Comparison of ENCODE assay signal across 8 mouse cellular contexts in genomic region chr7:64287414-64288091, GRCm38 (mm10). TPM values are rescaled to one million over a fixed set of nuclear protein-coding genes. Genes with fewer than 3 reads are reported as not detected.
DNase-seq lines count a peak whose midpoint lies in the region; ATAC-seq and TF ChIP-seq lines count a peak whose summit lies in the region.

Gene Mtmr10, plus strand, starts transcription at chr7:64287653.

- no peak for TF ChIP-seq RAD21 in MEL (IDR thresholded peaks at IDR 0.05; ENCODE audit: low read depth, low read length)

- peak; percentile 57 to 61; a peak in 2 of 4 replicates for TF ChIP-seq POLR2A in MEL (IDR thresholded peaks at IDR 0.05; ENCODE audit: control insufficient read depth in 1 of 2, insufficient read depth in 1 of 2, low read depth in 1 of 2, low read length in 2 of 2, poor library complexity in 1 of 2)
- peak; percentile 51; the same call in 1 of the 2 replicates for TF ChIP-seq POLR2A in cerebellum, adult 2 months (IDR thresholded peaks at IDR 0.05; ENCODE audit: borderline replicate concordance, insufficient read depth, low read length)

- no peak for TF ChIP-seq EP300 in MEL (IDR thresholded peaks at IDR 0.05; ENCODE audit: low read depth in 1 of 2, low read length in 2 of 2)

- no peaks in the 10 kb centered on the region for H3K27me3 ChIP-seq in MEL (ENCODE audit: control insufficient read depth in 1 of 2, insufficient read depth in 2 of 2, low read length in 2 of 2)
- no peaks in the 10 kb centered on the region for H3K27me3 ChIP-seq in cerebellum, adult 2 months (ENCODE audit: control insufficient read depth, insufficient read depth, low read length)
- H3K27me3 ChIP-seq in forebrain, postnatal 0 days (ENCODE audit: insufficient read depth, low read length) = no peaks in the 10 kb centered on the region
- H3K27me3 ChIP-seq in lung, embryonic 15.5 days = no peaks in the 10 kb centered on the region

- no peak within 1 kb of the TSS for H3K27ac ChIP-seq in MEL (ENCODE audit: control insufficient read depth, low read depth, low read length)
- peak within 1 kb of the TSS; percentile 44 for H3K27ac ChIP-seq in cerebellum, adult 2 months (ENCODE audit: insufficient read depth, low read length)
- H3K27ac ChIP-seq in forebrain, postnatal 0 days (ENCODE audit: low read depth, low read length) = peak within 1 kb of the TSS; percentile 66
- H3K27ac ChIP-seq in lung, embryonic 15.5 days = peak within 1 kb of the TSS; percentile 85

- TF ChIP-seq CTCF in MEL (IDR thresholded peaks at IDR 0.05 in 2 of 3, conservative IDR thresholded peaks at IDR 0.05 in 1 of 3; ENCODE audit: control insufficient read depth in 1 of 3, insufficient read depth in 1 of 3, low read depth in 2 of 3, low read length in 3 of 3, poor library complexity in 1 of 3, severe bottlenecking in 1 of 3) = peak in 2 of 3 experiments; percentile 9 to 27; a peak in 1 of 6 replicates
- TF ChIP-seq CTCF in cerebellum, adult 2 months (IDR thresholded peaks at IDR 0.05; ENCODE audit: borderline replicate concordance, insufficient read depth, low read depth, low read length) = peak; percentile 26; the same call in 1 of the 2 replicates
- TF ChIP-seq CTCF in forebrain, postnatal 0 days (IDR thresholded peaks at IDR 0.05; ENCODE audit: low read depth) = peak; percentile 75

- DNase-seq in MEL (ENCODE audit: low read depth, low spot score) = peak; percentile 95
- DNase-seq in cerebellum, adult 2 months = peak; percentile 98
- peak; percentile 98 for DNase-seq in forebrain, postnatal 0 days
- peak; percentile 99 for DNase-seq in heart, postnatal 4 days
- peak; percentile 98 for DNase-seq in layer of hippocampus, adult 8-10 months (ENCODE audit: low spot score in 2 of 2)
- peak; percentile 95 for DNase-seq in ovary, adult 18-20 months (ENCODE audit: low spot score)
- peak; percentile 96 for DNase-seq in thymus, postnatal 0 days (ENCODE audit: low spot score)

- H3K9ac ChIP-seq in MEL (ENCODE audit: control insufficient read depth, low read depth, low read length, poor library complexity, severe bottlenecking) = peak within 1 kb of the TSS; percentile 88
- H3K9ac ChIP-seq in forebrain, postnatal 0 days = peak within 1 kb of the TSS; percentile 79
- peak within 1 kb of the TSS; percentile 78 for H3K9ac ChIP-seq in lung, embryonic 15.5 days

- H3K79me2 ChIP-seq in MEL (ENCODE audit: control insufficient read depth, insufficient read depth, low read length, poor library complexity) = no peaks in the 10 kb centered on the region; the same call in 1 of the 2 replicates

- peak within 1 kb of the TSS; percentile 92 to 97 for H3K4me3 ChIP-seq in MEL (ENCODE audit: control insufficient read depth in 1 of 2, insufficient read depth in 1 of 2, low read depth in 2 of 2, low read length in 2 of 2)
- H3K4me3 ChIP-seq in cerebellum, adult 2 months (replicated peaks; ENCODE audit: insufficient read depth, low read depth, low read length) = peak within 1 kb of the TSS; percentile 78
- peak within 1 kb of the TSS; percentile 85 for H3K4me3 ChIP-seq in forebrain, postnatal 0 days (ENCODE audit: low read depth, low read length)
- H3K4me3 ChIP-seq in lung, embryonic 15.5 days = peak within 1 kb of the TSS; percentile 90

- peak; percentile 99 for ATAC-seq in forebrain, postnatal 0 days
- ATAC-seq in lung, embryonic 15.5 days (ENCODE audit: borderline replicate concordance, extremely low read depth, low FRiP score, low TSS enrichment) = peak; percentile 99

- peaks cover 0 to 3% of the 10 kb centered on the region in 2 experiments; a peak in 1 of 4 replicates for H3K36me3 ChIP-seq in MEL (ENCODE audit: control insufficient read depth in 1 of 2, insufficient read depth in 2 of 2, low read length in 2 of 2)
- no peaks in the 10 kb centered on the region for H3K36me3 ChIP-seq in forebrain, postnatal 0 days (ENCODE audit: insufficient read depth)
- no peaks in the 10 kb centered on the region for H3K36me3 ChIP-seq in lung, embryonic 15.5 days

- H3K9me3 ChIP-seq in MEL (replicated peaks; ENCODE audit: insufficient read depth, low read length) = no peaks in the 10 kb centered on the region
- no peaks in the 10 kb centered on the region for H3K9me3 ChIP-seq in forebrain, postnatal 0 days (ENCODE audit: low read length)
- H3K9me3 ChIP-seq in lung, embryonic 15.5 days = no peaks in the 10 kb centered on the region

- H3K4me1 ChIP-seq in MEL (ENCODE audit: control insufficient read depth in 1 of 2, insufficient read depth in 2 of 2, low read length in 2 of 2) = peaks cover 5 to 7% of the 10 kb centered on the region in 2 experiments
- H3K4me1 ChIP-seq in cerebellum, adult 2 months (ENCODE audit: control insufficient read depth, insufficient read depth, low read length) = peaks cover 14% of the 10 kb centered on the region
- H3K4me1 ChIP-seq in forebrain, postnatal 0 days (ENCODE audit: insufficient read depth) = peaks cover 7% of the 10 kb centered on the region
- H3K4me1 ChIP-seq in lung, embryonic 15.5 days = peaks cover 3% of the 10 kb centered on the region; the same call in 1 of the 2 replicates

- WGBS in cerebellum, adult 2 months = under 1% methylated on average over 77 of the region's 77 CpGs
- 2% methylated on average over 77 of the region's 77 CpGs for WGBS in forebrain, postnatal 0 days
- under 1% methylated on average over 57 of the region's 77 CpGs for WGBS in lung, embryonic 15.5 days

- H3K4me2 ChIP-seq in forebrain, postnatal 0 days (ENCODE audit: low read depth) = peak within 1 kb of the TSS; percentile 72
- H3K4me2 ChIP-seq in lung, embryonic 15.5 days = peak within 1 kb of the TSS; percentile 69

TF ChIP-seq in MEL, 35 proteins besides CTCF, POLR2A, EP300 and RAD21 (continues in another document):
- no peak for TF ChIP-seq MYB (IDR thresholded peaks at IDR 0.05; ENCODE audit: low read depth, low read length)
- TF ChIP-seq NRF1 (IDR thresholded peaks at IDR 0.05; ENCODE audit: insufficient read depth, low read depth, low read length, poor library complexity, severe bottlenecking) = no peak
- TF ChIP-seq MAX (IDR thresholded peaks at IDR 0.05; ENCODE audit: low read length) = peak; percentile 72
- no peak for TF ChIP-seq GATA1 (IDR thresholded peaks at IDR 0.05; ENCODE audit: low read depth, low read length)
- TF ChIP-seq USF2 (IDR thresholded peaks at IDR 0.05; ENCODE audit: borderline replicate concordance in 1 of 2, insufficient read depth in 1 of 2, low read depth in 1 of 2, low read length in 2 of 2) = no peak
- TF ChIP-seq USF1 (IDR thresholded peaks at IDR 0.05; ENCODE audit: low read depth, low read length) = no peak
- TF ChIP-seq TBP (IDR thresholded peaks at IDR 0.05; ENCODE audit: low read depth, low read length) = no peak
- peak; percentile 75 for TF ChIP-seq MXI1 (IDR thresholded peaks at IDR 0.05; ENCODE audit: low read depth, low read length)
- TF ChIP-seq CHD2 (IDR thresholded peaks at IDR 0.05; ENCODE audit: low read length) = no peak
- peak; percentile 84 for TF ChIP-seq HCFC1 (IDR thresholded peaks at IDR 0.05; ENCODE audit: low read depth, low read length)
- TF ChIP-seq ZNF384 (IDR thresholded peaks at IDR 0.05; ENCODE audit: low read depth, low read length) = no peak
- TF ChIP-seq MYC (IDR thresholded peaks at IDR 0.05; ENCODE audit: low read depth, low read length) = 0 out of 2 replicates have a peak, but pooled peaks have one; percentile 30
- no peak for TF ChIP-seq ZKSCAN1 (IDR thresholded peaks at IDR 0.05; ENCODE audit: low read depth, low read length)
- TF ChIP-seq UBTF (IDR thresholded peaks at IDR 0.05; ENCODE audit: borderline replicate concordance, insufficient read depth, low read depth, low read length) = 0 out of 2 replicates have a peak, but pooled peaks have one; percentile 43
- no peak for TF ChIP-seq POLR2AphosphoS5 (IDR thresholded peaks at IDR 0.05; ENCODE audit: borderline replicate concordance, low read depth, low read length)
- TF ChIP-seq TAL1 (IDR thresholded peaks at IDR 0.05; ENCODE audit: low read length) = no peak
- no peak for TF ChIP-seq ZMIZ1 (IDR thresholded peaks at IDR 0.05; ENCODE audit: low read depth, low read length)
- TF ChIP-seq BHLHE40 (IDR thresholded peaks at IDR 0.05; ENCODE audit: borderline replicate concordance, low read depth, low read length) = no peak
- no peak for TF ChIP-seq MAFK (IDR thresholded peaks at IDR 0.05; ENCODE audit: borderline replicate concordance, low read depth, low read length)
- peak; percentile 38; the same call in 1 of the 2 replicates for TF ChIP-seq TCF12 (IDR thresholded peaks at IDR 0.05; ENCODE audit: low read depth, low read length)
- no peak for TF ChIP-seq RCOR1 (IDR thresholded peaks at IDR 0.05; ENCODE audit: low read depth, low read length)
- no peak for TF ChIP-seq MAZ (IDR thresholded peaks at IDR 0.05; ENCODE audit: low read depth, low read length)
- TF ChIP-seq SIN3A (IDR thresholded peaks at IDR 0.05; ENCODE audit: low read length) = peak; percentile 56
- TF ChIP-seq ELF1 (IDR thresholded peaks at IDR 0.05; ENCODE audit: low read depth, low read length) = peak; percentile 92
- peak; percentile 52; the same call in 1 of the 2 replicates for TF ChIP-seq KAT2A (conservative IDR thresholded peaks at IDR 0.05; ENCODE audit: low read depth, low read length)
- TF ChIP-seq MEF2A (IDR thresholded peaks at IDR 0.05; ENCODE audit: extremely low read depth, insufficient replicate concordance, low read depth, low read length, poor library complexity, severe bottlenecking) = no peak
- no peak for TF ChIP-seq ZC3H11A (IDR thresholded peaks at IDR 0.05; ENCODE audit: low read depth, low read length)
- TF ChIP-seq CHD1 (IDR thresholded peaks at IDR 0.05; ENCODE audit: low read depth, low read length) = no peak
- peak; percentile 76 for TF ChIP-seq NELFE (IDR thresholded peaks at IDR 0.05; ENCODE audit: low read depth, low read length)
- no peak for TF ChIP-seq GABPA (IDR thresholded peaks at IDR 0.05; ENCODE audit: low read depth, low read length)
- TF ChIP-seq JUND (IDR thresholded peaks at IDR 0.05; ENCODE audit: low read depth, low read length) = no peak

RNA-seq across cellular contexts. Expression of gene Mtmr10, which starts in this region (rescaled TPM):
- total RNA-seq in MEL (2012; rRNA removed) = 1.2 and 1.7 TPM in 2 replicates
- polyA plus RNA-seq in MEL (2012; ENCODE audit: insufficient read depth in 1 of 2, insufficient read length in 2 of 2, low read depth in 1 of 2, low replicate concordance in 2 of 2, missing spikeins in 1 of 2) = 1 to 10 TPM in 1 of 2 experiments, not detected in 1; 2.4 TPM
- polyA plus RNA-seq in cerebellum, adult 2 months (2012; rRNA removed) = 15.4 and 16.5 TPM in 2 replicates
- 9.0 and 9.5 TPM in 2 replicates for total RNA-seq in forebrain, postnatal 0 days (2014; rRNA removed)
- 3.5 and 6.0 TPM in 2 replicates for polyA plus RNA-seq in forebrain, postnatal 0 days (2015; fragmentation: Nextera tagmentation; extraction: Ambion mirVana)
- 10 to 100 TPM; 13.5 to 13.8 TPM for total RNA-seq in heart, postnatal 4 days (2021)
- 10 to 100 TPM; 19.2 to 24.9 (median 21.6) TPM for total RNA-seq in layer of hippocampus, adult 8-10 months (2022)
- polyA plus RNA-seq in lung, embryonic 15.5 days (2015; fragmentation: Nextera tagmentation; extraction: Ambion mirVana) = 9.4 and 9.8 TPM in 2 replicates
- polyA plus RNA-seq in thymus, postnatal 0 days (2015; fragmentation: Nextera tagmentation; extraction: Ambion mirVana) = 8.1 and 9.4 TPM in 2 replicates

Comparison
In these comparisons a context has a peak if more than half of its experiments do, and no peak if none do; other contexts are left out.
1. CTCF ChIP-seq: peak in every context shown above with its lines; median percentile 75 in forebrain, postnatal 0 days; 26 in cerebellum, adult 2 months; 18 in MEL.